Mouse (Mus musculus): ENCODE measurements around the gene Tbc1d10b. TPM values are rescaled to one million over a fixed set of nuclear protein-coding genes. Genes with fewer than 3 reads are reported as not detected.
"Not testable (repeated sequence)": the region's sequence is repeated elsewhere in the genome, so short reads cannot be mapped to it uniquely, and the experiment has no call there.

Gene Tbc1d10b
- total RNA-seq, 2 experiments from 2014 or later: 27.0 to 59.8 TPM

DNA sequence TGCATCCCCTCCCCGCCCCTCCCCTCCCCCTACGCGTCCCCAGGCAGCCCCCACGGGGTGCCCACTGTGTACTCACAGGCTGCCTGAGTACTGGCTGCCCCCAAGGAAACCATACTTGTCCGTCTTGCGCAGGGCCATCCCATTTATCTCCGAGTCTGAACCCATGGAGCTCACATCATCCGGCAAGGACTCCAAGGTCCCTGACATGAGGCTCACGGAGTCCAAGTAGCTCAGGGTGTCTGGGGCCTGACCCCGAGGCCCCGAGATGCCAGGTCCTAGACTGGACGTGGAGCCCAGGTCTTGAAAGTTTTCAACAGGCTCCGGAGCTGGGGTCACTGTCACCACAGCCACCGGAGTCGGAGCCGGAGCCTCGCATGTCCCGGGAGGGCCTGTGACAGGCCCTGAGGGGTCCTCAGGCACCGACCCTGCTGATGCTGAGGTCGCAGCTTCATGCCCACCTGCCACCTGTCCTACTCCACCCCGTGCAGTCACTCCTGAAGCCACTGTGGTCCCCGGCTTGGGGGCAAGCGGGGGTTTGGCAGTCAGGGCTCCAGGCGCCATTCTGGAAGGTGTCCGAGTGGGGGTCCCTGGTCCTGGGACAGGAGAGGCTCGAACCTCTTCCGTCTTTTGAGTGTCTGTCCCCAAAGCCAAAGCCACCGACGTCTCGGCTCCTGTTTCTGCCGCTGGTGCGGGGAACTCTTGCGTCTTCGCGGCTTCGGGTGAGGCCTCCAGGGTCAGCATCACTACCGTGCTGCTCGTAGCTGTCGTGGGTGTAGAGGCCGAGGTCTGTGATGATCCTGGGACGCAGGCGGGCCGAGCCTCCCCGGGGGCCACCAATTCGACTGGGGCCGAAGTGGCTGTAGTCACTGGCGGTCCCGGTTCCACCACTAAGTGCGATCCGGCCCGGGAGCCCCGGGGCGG is 634 bp downstream of the Tbc1d10b start:
- ATAC-seq (ENCODE audit: poor library complexity, severe bottlenecking): no peak

DNA sequence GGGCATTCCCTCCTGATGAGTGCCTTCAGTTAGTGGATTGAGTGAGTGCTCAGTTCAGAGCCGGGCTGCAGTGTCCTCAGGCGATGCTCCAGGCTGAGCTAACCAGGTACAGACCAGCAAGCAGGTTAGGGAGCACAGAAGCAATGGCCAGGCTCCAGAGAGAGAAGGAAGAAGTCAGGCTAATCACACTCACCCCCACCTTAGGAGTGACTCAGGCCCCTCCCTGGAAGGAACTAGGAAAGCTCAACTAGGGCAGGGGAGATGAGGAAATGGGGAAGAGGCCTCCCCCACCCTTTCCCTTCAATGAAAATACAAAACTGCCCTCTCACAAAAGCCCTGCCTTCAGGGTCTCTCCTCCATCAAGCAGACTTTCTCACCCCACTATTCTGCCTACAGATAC is 1.7 kb downstream of the Tbc1d10b start:
- peak; percentile 14; the same call in 1 of the 2 replicates for ATAC-seq (ENCODE audit: poor library complexity, severe bottlenecking)

DNA sequence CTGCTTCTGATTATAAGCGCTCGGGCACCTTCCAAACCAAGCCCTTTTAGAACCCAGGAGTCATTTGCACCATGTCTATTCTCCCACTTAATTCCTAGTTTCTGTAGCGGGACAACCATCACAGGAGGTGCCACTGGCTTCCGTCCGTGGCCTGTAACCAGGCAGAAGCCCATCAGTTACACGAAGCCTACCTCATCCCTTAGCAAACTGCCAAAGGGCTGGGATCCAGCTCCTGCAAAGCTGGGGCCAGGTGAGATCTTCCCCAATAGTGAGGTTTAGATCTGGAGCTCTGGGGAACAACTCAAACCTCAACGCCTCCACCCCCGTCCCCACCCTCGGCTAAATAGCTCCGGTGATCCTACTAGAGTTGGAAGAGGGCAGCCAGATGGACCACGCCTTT is 11.8 kb downstream of the Tbc1d10b start:
- no peak for ATAC-seq (ENCODE audit: poor library complexity, severe bottlenecking)

DNA sequence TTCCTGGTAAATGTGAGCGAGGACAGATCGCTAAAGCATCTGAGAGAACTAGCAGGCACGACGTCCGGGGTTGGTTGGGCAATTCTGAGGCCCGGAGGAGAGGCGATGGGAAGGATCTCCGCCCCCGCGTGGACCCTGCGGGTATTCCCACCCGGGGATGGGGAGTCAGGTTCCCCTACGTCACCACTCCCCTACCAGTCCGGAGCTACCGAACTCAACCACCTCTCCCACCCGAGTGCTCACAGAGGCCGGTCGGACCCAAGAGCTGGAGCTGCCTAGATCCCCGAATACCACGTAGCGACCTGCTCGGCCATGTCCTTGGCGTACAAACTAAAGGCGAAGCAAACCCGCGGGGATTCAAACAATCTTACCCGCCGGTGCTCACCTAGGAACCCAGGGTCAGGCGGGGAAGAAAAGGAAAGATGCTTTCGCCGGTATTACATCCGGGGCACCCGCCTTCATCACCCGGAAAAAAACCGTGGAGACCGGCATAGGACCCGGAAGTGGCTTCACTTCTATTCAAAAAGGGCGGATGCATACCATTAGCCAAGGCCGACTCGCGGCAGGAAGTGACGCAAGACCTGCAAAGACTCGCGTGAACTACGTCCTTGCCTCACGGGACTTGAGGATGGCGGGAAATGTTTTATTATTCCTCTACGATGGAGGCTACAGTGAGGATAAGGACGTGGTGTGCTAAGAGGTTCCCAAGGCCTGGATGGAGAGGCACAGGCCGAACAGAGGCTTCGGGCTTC is 12.5 kb downstream of the Tbc1d10b start, which contains the start of gene Cd2bp2:
Gene Cd2bp2, minus strand, starts transcription at position 507 of the 752 bp plus-strand sequence.
- peak; percentile 92 for ATAC-seq (ENCODE audit: poor library complexity, severe bottlenecking)

DNA sequence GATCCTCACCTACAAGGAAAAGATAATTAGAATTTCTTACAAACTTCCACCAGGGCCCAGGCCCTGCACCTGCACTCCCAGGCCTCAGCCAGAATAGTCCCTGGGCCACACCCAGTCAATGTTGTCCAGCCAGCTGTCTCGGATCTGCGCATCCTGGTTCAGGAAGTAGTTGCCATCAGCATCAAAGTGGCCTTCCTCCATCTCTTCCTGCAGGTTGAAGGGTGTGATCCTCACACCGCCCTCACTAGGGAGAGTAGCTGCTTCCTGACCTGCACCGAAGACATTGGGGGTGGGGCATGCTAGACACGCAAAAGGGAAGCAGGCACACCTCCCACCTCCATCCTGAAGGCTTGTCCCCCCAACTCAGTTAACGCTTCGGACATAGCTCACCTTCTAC is 13.6 kb downstream of the Tbc1d10b start:
- ATAC-seq (ENCODE audit: poor library complexity, severe bottlenecking): no peak

DNA sequence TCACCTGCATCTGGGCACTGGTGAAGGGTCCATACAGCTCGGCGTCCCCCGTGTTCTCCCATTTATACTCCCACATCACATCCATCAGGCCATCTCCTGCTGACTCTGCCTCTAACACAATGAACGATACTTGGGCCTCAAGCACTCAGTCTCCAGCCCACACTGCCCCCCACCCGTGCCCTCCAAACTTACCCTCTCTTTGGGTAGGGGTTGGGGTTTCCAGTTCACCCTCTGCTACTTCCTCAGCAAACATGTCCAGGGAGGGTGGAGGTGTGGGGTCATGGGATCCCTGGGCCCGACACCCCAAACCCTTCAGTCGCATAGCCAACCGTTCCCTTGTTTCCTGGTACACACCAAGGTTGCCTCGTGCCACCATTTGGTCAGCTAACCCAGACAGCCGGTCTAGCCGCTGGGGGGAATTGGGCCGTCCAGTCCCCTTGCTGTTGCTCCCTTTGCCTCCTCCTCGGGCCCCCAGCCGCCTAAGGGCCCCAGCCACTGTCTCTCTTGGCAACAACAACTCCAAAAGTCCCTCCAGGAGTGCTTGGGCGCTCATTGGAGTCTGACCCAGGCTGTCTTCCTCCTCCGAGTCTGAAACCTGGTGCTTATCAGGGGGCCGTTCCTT is 14.1 kb downstream of the Tbc1d10b start:
- ATAC-seq (ENCODE audit: poor library complexity, severe bottlenecking): no peak

DNA sequence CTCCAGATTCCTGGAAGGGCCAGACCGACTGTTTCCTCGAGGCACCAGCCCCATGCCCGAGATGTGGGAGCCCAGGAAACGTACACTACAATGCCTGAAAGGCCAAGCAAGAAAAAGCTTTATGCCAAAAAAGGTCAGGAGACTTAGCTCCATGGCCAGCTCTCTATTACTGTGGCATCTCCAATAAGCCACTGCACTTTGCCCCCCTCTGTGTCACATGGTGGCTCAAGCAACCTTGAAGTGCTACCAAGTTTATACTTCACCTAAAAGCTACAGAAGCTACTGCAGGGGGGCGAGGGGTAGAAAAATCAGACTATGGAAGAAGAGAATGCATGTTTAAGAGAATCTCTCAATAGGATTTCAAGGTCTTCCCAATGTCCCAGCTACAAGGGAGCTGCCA is 15.3 kb downstream of the Tbc1d10b start:
- ATAC-seq (ENCODE audit: poor library complexity, severe bottlenecking): no peak

DNA sequence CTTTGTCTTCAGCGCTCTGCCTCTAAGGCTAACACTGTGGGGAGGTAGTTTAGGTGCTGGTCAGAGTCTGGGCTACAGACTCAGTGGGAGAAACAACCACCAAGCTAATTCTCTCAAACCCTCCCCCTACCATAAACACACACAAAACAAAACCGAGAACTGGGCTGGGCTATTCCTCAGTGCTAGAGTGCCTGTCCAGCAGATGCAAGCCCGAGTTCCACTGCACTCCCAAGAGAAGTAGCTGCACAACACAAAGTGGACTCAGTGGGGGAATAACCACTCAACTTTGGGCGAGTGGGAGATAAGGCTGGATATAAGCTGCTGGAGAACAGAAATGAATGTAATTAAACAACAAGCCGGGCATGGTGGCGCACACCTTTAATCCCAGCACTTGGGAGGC is 17.6 kb downstream of the Tbc1d10b start:
- ATAC-seq (ENCODE audit: poor library complexity, severe bottlenecking): no peak

DNA sequence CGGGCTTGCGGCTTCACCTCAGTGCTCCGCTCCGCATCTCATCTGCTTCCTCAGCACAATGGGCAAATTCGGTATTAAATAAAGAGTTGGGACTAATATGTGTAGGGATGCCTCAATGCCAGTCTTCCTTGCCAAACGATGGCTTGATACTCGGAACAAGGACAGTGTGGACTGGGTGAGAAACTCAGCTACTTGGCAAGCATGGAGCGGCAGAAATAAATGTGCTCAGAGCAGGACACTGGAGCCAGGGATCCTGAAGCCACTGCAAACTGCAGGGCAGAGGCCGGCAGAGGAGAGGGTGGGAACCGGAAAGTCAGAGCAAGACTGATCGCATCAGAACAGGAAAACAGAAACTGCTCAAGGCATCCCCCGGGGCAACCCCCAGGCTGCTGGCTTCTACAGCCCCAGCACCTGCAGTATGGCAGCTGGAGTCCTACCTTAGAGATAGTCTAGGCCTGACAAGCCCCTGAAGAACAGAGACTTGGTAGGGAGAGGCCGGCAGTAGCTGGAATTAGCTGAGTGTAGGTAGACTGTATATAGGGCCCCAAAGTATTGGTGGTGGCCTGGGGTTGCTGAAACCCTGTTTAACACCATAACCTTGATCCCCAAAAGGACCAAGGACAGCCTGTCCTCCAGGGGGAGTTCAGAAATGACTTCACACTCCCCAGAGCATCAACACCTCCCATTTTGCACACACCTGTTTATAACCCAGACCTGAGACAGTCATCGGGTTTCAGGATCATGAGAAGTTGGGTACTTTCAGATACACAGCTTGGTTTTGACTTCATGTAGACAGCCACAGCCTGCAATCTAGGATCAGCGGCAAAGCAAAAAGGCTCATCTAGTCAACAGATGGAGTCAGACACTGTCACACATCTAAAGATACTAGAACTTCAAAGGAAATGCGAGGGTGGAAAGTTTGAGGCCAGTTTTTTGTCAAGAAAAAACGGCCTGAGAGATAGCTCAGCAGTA is 19.7 kb downstream of the Tbc1d10b start:
- ATAC-seq (ENCODE audit: poor library complexity, severe bottlenecking): no peak

DNA sequence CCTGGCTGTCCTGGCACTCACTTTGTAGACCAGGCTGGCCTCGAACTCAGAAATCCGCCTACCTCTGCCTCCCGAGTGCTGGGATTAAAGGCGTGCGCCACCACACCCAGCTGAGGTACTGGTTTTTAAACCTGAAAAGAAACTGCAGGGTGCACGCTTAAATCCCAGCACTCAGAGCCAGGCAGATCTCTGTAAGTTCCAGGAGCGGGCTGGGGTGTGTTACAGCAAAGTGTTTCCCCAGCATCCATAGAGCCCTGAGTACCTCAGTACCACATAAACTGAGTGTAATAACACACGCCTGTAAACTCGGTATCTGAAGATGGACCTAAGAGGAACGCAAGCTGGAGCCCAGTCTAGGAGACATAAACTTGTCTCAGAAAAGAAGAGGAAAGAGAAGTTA is 20.9 kb downstream of the Tbc1d10b start:
- no peak for ATAC-seq (ENCODE audit: poor library complexity, severe bottlenecking)

DNA sequence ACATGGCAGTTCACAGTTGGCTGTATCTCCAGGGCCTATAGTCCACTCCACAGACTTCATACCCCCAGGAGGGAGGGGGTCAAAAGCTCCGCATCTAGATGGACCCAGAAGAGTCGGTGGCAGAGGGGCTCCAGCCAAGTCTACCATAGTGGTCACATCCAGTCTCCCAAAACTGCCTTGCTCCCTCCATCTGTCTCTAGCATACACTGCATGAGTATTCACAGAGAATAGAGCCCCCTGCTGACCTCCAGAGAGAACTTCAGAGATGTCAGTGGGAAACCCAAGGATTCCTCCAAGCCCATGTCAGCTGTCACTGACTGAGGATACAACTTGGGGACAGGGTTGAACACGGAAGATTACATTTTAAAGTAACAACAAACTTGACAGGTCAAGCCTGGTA is 22.7 kb downstream of the Tbc1d10b start:
- ATAC-seq (ENCODE audit: poor library complexity, severe bottlenecking): peak; percentile 54

DNA sequence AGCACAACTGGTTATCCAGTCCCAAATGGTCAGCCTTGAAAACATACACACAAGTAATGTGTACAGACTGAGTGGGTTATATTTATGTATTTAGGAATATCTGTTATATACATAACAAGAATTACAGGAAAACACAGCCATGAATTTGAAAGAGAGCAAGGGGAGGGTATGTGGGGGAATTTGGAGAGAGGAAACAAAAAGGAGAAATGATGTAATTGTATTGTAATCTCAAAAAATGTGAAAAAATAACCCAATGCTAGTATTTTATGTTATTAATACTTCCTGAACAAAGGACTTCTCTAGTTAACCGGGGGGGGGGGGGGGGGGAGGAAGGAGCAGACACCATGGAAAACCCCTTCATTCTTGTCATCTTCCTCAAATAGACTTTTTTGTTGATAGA is 23.5 kb downstream of the Tbc1d10b start:
- no peak for ATAC-seq (ENCODE audit: poor library complexity, severe bottlenecking)

DNA sequence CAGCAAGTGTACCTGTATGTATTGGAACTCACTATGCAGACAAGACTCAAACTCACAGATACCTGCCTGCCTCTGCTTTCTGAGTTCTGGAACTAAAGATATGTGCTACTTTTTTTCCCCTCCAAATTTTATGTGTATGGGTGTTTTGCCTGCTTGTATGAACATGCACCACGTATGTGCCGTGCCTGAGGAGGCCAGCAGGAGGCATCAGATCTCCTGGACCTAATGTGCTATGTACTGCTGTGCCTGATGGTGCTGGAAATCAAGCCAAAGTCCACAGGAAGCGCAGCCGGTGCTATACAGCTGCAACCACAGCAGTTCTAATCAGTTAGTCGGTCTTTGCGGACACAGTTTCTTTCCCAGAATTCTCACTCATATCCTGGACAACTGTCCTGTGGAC is 24.4 kb downstream of the Tbc1d10b start:
- peak; percentile 63 for ATAC-seq (ENCODE audit: poor library complexity, severe bottlenecking)

DNA sequence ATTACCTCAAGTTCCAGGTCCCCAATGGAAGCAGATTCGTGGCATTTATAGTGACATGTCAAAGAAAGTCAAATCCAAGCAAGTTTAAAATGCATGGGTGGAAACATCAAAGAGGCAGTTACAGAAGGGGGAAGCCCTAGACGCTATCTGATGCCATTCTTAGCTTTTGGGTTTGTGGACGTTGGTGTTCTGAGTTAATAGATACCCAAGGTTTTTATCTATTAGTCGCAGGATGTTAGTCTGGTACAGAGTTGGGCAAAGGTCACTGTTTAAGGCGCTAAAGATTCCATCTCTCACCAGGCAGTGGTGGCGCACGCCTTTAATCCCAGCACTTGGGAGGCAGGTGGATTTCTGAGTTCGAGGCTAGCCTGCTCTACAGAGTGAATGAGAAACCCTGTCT is 24.9 kb downstream of the Tbc1d10b start:
- ATAC-seq (ENCODE audit: poor library complexity, severe bottlenecking): no peak

DNA sequence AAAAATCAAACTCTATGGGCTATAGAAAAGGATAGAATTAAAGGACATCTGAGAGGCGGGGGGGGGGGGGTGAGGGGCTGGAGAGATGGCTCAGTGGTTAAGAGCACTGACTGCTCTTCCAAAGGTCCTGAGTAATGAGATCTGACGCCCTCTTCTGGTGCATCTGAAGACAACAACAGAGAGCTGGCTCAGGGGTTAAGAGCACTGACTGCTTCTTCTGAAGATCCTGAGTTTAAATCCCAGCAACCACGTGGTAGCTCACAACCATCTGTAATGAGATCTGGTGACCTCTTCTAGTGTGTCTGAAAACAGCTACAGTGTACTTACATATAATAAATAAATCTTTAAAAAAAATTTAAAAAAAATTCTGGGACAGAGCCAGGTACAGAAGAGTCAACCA is 26.5 kb downstream of the Tbc1d10b start:
- ATAC-seq (ENCODE audit: poor library complexity, severe bottlenecking): not testable (repeated sequence)

DNA sequence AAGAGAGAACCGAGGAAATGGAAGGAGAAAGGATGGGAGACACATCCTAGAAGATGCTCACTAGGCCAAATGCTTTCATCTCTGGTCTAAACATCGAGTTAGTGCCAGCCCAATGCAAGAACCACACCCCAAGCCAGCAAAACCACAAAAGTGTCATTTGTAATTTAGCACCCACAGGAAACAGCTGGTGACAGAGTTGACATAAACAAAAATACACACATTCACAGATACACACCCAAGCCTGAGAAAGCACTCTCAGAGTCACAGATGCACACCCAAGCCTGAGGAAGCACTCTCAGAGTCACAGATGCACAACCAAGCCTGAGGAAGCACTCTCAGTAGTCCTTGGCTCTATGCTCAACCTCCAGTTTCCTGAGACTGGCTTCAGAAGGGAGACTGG is 27.5 kb downstream of the Tbc1d10b start:
- ATAC-seq (ENCODE audit: poor library complexity, severe bottlenecking): peak; percentile 52

DNA sequence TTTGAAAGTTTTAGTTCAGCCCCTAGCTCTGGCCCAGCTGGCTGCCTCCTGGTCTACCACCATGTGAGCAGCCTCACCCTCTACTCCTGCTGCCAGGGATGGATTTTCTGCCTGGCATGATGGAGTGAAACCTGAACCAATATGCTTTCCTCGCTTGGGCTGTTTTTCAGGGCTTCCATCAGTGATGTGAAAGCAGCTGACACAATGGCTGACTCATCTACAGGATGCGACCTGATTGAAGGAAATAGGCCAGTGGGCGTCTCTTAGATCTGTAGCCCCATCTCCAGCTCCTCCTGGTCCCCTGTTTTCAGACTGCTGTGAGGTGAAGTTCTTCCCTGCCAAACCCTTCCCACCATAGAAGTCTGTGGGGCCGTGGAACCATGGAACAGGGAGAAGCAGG is 31.3 kb downstream of the Tbc1d10b start:
- ATAC-seq (ENCODE audit: poor library complexity, severe bottlenecking): no peak

DNA sequence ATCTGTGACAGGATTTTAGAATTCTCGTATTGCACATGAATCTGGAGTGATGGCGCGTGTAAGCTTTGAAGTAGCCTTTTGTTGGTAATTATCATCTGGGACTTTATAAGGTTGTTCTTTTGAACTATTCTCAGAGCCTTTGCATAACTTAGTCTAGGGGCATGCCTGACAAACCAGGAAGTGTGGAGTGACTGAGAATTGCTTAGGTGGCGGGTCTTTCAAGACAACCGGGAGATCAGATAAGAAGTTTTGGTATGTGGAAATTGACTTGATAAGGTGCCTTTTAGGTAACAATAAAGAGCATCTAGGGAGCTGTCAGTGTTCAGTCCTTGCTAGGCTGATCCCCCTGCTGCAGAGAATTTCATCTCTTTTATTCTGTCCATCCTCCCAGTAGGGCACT is 41.8 kb downstream of the Tbc1d10b start:
- peak; percentile 47; the same call in 1 of the 2 replicates for ATAC-seq (ENCODE audit: poor library complexity, severe bottlenecking)

DNA sequence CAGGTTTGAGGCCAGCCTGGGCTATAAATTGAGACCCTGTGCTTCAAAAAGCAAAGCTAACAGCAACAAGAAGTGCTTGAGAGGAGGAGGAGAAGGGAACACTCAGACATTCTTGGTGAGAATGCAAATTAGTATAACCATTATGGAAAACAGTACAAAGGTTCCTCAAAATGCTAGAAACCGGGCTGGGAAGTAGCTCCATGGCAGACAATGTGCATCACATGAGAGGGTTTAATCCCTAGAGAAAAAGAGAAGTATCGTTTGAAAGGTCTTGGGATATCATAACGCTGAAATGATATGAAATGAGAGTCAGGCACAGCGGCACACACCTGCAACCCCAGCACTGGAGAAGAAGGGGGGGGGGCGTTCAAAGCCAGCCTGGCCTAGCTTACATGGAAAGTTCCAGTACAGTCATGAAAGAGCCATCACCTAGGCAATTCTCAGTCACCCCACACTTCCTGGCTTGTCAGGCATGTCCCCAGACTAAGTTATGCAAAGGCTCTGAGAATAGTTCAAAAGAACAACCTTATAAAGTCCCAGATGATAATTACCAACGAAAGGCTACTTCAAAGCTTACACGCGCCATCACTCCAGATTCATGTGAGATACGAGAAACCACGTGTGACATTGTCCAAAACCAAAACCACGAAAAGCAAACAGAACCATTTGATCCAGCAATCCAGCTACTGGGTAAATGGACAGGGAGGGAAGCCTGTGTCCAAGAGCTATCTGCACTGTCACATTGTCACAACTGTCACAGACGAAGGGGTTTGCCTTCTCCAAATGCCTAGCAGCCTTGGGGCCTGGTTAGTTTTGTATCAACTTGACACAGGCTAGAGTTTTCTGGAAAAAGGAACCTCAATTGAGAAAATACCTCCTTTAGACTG is 42.4 kb downstream of the Tbc1d10b start:
- peak; percentile 44 for ATAC-seq (ENCODE audit: poor library complexity, severe bottlenecking)

Data from megakaryocyte, adult 5-6 weeks (primary cell).